Mouse (Mus musculus) ES-Bruce4 (cell line): ENCODE results near the gene Agbl4. TPM values are rescaled to one million over a fixed set of nuclear protein-coding genes. Genes with fewer than 3 reads are reported as not detected.

Experiments used
- H3K27ac ChIP-seq: 2 replicates; pipeline ENCODE4 v1.5.1; 2012; ENCODE audit warnings: low read length, inconsistent platforms; ENCODE audit not compliant: insufficient read depth
- H3K27me3 ChIP-seq: 2 replicates; pipeline ENCODE4 v1.6.1; 2012; ENCODE audit warnings: mild to moderate bottlenecking, low read length, inconsistent platforms; ENCODE audit not compliant: control insufficient read depth, poor library complexity, insufficient read depth, severe bottlenecking
- H3K36me3 ChIP-seq: 2 replicates; pipeline ENCODE4 v1.6.1; 2012; ENCODE audit warnings: inconsistent platforms, mild to moderate bottlenecking, low read length, moderate library complexity; ENCODE audit not compliant: control insufficient read depth, poor library complexity, insufficient read depth, severe bottlenecking
- H3K4me1 ChIP-seq: one replicate; pipeline ENCODE4 v1.8.1; 2011; ENCODE audit warnings: low read length; ENCODE audit not compliant: control insufficient read depth, insufficient read depth
- H3K4me3 ChIP-seq: 2 replicates; pipeline ENCODE4 v1.5.1; 2011; ENCODE audit warnings: low read depth, mild to moderate bottlenecking, low read length
- H3K9ac ChIP-seq: 2 replicates; pipeline ENCODE4 v1.6.1; 2012; ENCODE audit warnings: low read depth, mild to moderate bottlenecking, inconsistent platforms; ENCODE audit not compliant: poor library complexity, severe bottlenecking
- H3K9me3 ChIP-seq: replicated peaks from 2 replicates; pipeline ENCODE4 v1.6.1; 2012; ENCODE audit warnings: mild to moderate bottlenecking, low read length, inconsistent platforms; ENCODE audit not compliant: control insufficient read depth, poor library complexity, insufficient read depth, severe bottlenecking
- CTCF ChIP-seq: IDR thresholded peaks from one replicate; pipeline ENCODE4 v1.8.1; 2011; ENCODE audit warnings: low read depth, low read length
- EP300 ChIP-seq: IDR thresholded peaks from 2 replicates; pipeline ENCODE4 v1.6.1; 2011; ENCODE audit warnings: low read depth, low read length; ENCODE audit not compliant: insufficient read depth
- POLR2A ChIP-seq: IDR thresholded peaks from one replicate; pipeline ENCODE4 v1.8.1; 2011; ENCODE audit warnings: low read length; ENCODE audit not compliant: insufficient read depth
- polyA plus RNA-seq: library from polyadenylated mRNA; stranded (reverse); fragments of >200 nt; gene quantifications from 2 replicates; pipeline ENCODE4 v1.2.4, GENCODE M21; 2011; ENCODE audit warnings: low read depth; ENCODE audit not compliant: missing spikeins, insufficient read depth, insufficient read length

Agbl4 gene
- polyA plus RNA-seq, 1 experiment = not detected

DNA sequence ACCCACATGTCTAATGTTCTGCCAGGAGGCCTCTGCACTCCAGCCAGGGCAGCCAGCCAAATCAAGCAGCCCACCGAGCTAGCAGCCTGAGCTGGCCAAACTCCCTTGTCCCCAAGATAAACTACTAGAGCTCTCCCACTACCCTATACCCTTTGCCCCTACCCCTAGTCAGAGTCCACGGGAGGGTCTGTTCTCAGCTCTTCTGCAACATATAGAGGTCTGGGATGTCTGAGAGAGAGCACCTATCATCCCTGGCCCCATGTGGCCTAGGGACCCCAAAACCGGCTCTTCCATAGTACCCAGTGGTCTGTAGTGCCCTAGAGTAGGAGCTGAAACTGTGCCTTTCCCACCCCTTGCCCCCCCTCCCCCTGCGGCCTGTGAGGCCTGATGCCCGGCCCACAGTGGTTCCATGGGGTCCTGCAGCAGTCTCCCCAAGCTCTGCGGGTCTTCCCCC, 677.3 kb downstream of the Agbl4 start:
- Histone ChIP-seq H3K27me3 (no peaks in the 10 kb centered on the region), H3K4me1 (no peaks in the 10 kb centered on the region), H3K36me3 (no peaks in the 10 kb centered on the region), H3K9me3 (no peaks in the 10 kb centered on the region), H3K9ac (no peak overlapping the region), H3K27ac (no peak overlapping the region), H3K4me3 (no peak overlapping the region)
- TF ChIP-seq CTCF (no peak), EP300 (no peak), POLR2A (no peak)

DNA sequence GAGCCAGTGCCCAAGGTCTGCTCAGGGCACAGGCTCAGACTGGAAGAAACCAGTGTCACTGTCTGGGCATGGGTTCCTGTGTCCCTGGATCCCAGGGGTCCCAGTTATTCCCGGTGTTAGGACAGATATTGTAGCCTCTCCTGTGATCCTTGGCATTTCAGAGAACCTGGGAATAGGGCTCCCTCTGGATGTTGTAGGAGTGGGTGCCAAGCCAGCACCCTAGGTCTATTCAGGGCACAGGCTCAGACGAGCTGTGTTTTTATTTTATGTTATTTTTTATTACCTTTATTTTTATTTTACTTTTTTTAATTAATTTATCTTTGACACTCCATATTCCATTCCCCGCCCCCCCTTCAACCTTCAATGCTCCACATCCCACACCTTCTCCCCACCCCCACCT, 680.3 kb downstream of the Agbl4 start:
- no peak for TF ChIP-seq EP300
- TF ChIP-seq CTCF = no peak
- TF ChIP-seq POLR2A = no peak
- H3K4me3 ChIP-seq = no peak overlapping the region
- no peaks in the 10 kb centered on the region; the same call in 1 of the 2 replicates for H3K27me3 ChIP-seq
- H3K27ac ChIP-seq = no peak overlapping the region
- no peak overlapping the region for H3K9ac ChIP-seq
- H3K36me3 ChIP-seq = no peaks in the 10 kb centered on the region
- H3K9me3 ChIP-seq = no peaks in the 10 kb centered on the region
- no peaks in the 10 kb centered on the region for H3K4me1 ChIP-seq

- Histone ChIP-seq H3K27ac (no peak overlapping the region), H3K27me3 (no peaks in the 10 kb centered on the region; the same call in 1 of the 2 replicates)
These were observed 687.9 kb downstream of the Agbl4 start for GRCm38 (mm10) chr4:111085330-111085729.

GRCm38 (mm10) chr4:111136217-111137147, 739.0 kb downstream of the Agbl4 start:
- no peak overlapping the region for H3K27ac ChIP-seq
- no peak overlapping the region for H3K4me3 ChIP-seq
- H3K4me1 ChIP-seq = no peaks in the 10 kb centered on the region
- H3K9ac ChIP-seq = no peak overlapping the region
- TF ChIP-seq CTCF = no peak
- no peak for TF ChIP-seq EP300
- TF ChIP-seq POLR2A = no peak
- H3K27me3 ChIP-seq = no peaks in the 10 kb centered on the region
- no peaks in the 10 kb centered on the region for H3K36me3 ChIP-seq
- no peaks in the 10 kb centered on the region for H3K9me3 ChIP-seq

More at GRCm38 (mm10) chr4:111085330-111085729, 687.9 kb downstream of the Agbl4 start:
- Histone ChIP-seq H3K4me1 (no peaks in the 10 kb centered on the region), H3K4me3 (no peak overlapping the region), H3K36me3 (no peaks in the 10 kb centered on the region), H3K9ac (no peak overlapping the region), H3K9me3 (no peaks in the 10 kb centered on the region)
- TF ChIP-seq CTCF (no peak), EP300 (no peak), POLR2A (no peak)

DNA sequence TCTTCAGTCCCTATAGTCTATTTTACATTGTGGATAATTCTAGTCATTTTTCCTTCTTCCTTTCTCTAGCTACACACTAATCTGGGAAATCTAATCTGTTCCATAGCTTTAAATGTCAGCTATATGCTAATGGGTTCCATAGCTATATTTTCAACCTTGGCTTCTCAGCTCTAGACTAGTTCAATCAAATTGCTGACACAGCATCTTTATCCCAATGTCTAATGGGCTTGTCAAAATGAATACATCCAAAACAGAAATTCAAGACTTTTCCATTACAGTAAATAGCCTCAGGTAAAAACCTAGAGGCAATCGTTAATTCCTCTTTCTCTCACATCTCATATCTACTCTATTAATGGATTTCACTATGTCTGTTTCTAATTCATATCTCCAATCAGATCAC, 750.3 kb downstream of the Agbl4 start:
- no peaks in the 10 kb centered on the region for H3K9me3 ChIP-seq
- H3K4me1 ChIP-seq = no peaks in the 10 kb centered on the region
- no peak overlapping the region for H3K27ac ChIP-seq
- no peaks in the 10 kb centered on the region for H3K36me3 ChIP-seq
- TF ChIP-seq CTCF (no peak), POLR2A (no peak), EP300 (no peak)
- H3K9ac ChIP-seq = no peak overlapping the region
- no peak overlapping the region for H3K4me3 ChIP-seq
- H3K27me3 ChIP-seq = no peaks in the 10 kb centered on the region

DNA sequence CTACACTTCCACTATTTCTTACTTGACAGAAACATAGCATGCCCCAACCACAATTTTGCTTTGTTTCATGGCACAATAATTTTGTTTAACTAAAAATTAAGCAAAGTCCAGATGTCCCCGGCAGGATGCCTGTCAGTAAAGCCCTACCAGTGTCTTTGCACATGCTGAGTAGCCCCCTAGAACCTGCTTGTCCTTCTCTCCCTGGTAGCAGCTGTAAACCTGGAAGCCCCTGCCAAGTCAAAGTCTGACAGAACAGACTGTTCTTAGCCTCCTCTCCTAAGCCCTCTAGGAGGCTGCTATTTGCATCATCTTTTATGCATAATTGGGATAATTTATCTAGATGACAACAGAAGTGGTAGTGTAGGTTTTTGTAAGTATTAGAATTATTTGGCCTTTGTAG, 758.4 kb downstream of the Agbl4 start:
- H3K27ac ChIP-seq = no peak overlapping the region
- H3K27me3 ChIP-seq = no peaks in the 10 kb centered on the region
- H3K36me3 ChIP-seq = no peaks in the 10 kb centered on the region
- TF ChIP-seq CTCF = no peak
- no peak for TF ChIP-seq EP300
- no peak for TF ChIP-seq POLR2A
- no peaks in the 10 kb centered on the region for H3K9me3 ChIP-seq
- H3K4me3 ChIP-seq = no peak overlapping the region
- no peaks in the 10 kb centered on the region for H3K4me1 ChIP-seq
- no peak overlapping the region for H3K9ac ChIP-seq
